Comparison of ENCODE assay signal across 29 mouse cellular contexts in genomic region chr4:101575307-101575706, GRCm38 (mm10).
DNase-seq lines count a peak whose midpoint lies in the region; ATAC-seq and TF ChIP-seq lines count a peak whose summit lies in the region.
"Had no signal": no experiment of that assay in that cellular context is flagged by ENCODE, and none has a peak within 500 bp of the region (broad histone marks: within the 10 kb centered on the region; RNA-seq: fewer than 3 reads in every experiment).

No protein-coding gene starts in this region.

- peak overlapping the region; percentile 43; the same call in 1 of the 2 replicates for H3K27ac ChIP-seq in layer of hippocampus, adult 2 months
- H3K27ac ChIP-seq: embryonic facial prominence, embryonic 12.5 days; embryonic facial prominence, embryonic 15.5 days; forebrain, embryonic 12.5 days; forebrain, embryonic 15.5 days; heart, embryonic 15.5 days; hindbrain, embryonic 10.5 days; hindbrain, embryonic 13.5 days; intestine, embryonic 15.5 days had no signal

- TF ChIP-seq CTCF in layer of hippocampus, adult 2 months (conservative IDR thresholded peaks at IDR 0.05) = no peak

- DNase-seq in layer of hippocampus, adult 2 months (ENCODE audit: low spot score in 2 of 2) = no peak
- no peak for DNase-seq in layer of hippocampus, postnatal 10 days (ENCODE audit: low spot score in 2 of 2)
- DNase-seq in gonadal fat pad, adult 2 months (ENCODE audit: low read depth) = peak; percentile 45
- DNase-seq in lung, postnatal 10 days = no peak
- DNase-seq: adrenal gland, adult 2 months; adrenal gland, postnatal 14 days; B cell, adult 2 months; cerebellum, adult 11 months; cerebellum, adult 2 months; cerebellum, postnatal 10 days; cerebellum, postnatal 36 days; gastrocnemius, postnatal 10 days; gastrocnemius, postnatal 36 days; heart, adult 18-20 months; heart, postnatal 10 days; heart, postnatal 36 days had no signal

- H3K4me3 ChIP-seq in layer of hippocampus, adult 2 months = no peak overlapping the region
- H3K4me3 ChIP-seq: embryonic facial prominence, embryonic 12.5 days; embryonic facial prominence, embryonic 15.5 days; forebrain, embryonic 12.5 days; forebrain, embryonic 15.5 days; heart, embryonic 12.5 days; heart, embryonic 15.5 days; hindbrain, embryonic 10.5 days; hindbrain, embryonic 13.5 days; intestine, embryonic 15.5 days had no signal

- peak; percentile 87 for ATAC-seq in megakaryocyte progenitor cell, adult 5-6 weeks (replicated peaks; ENCODE audit: poor library complexity)
- no peak for ATAC-seq in megakaryocyte-erythroid progenitor cell, adult 5-6 weeks (replicated peaks; ENCODE audit: low FRiP score, low TSS enrichment, poor library complexity, severe bottlenecking)
- ATAC-seq: forebrain, embryonic 15.5 days; hindbrain, embryonic 16.5 days; intestine, embryonic 15.5 days; Patski had no signal
